Mouse (Mus musculus): ENCODE measurements around the gene Tgfb2.

The Tgfb2 gene

GRCm38 (mm10) chr1:186702391-186703255 is 3.2 kb downstream of the Tgfb2 start:
- no peak for DNase-seq (ENCODE audit: low spot score)

- no peak for DNase-seq (ENCODE audit: low spot score)
These were observed 4.4 kb downstream of the Tgfb2 start for GRCm38 (mm10) chr1:186701206-186701905.

GRCm38 (mm10) chr1:186700496-186700895 is 5.3 kb downstream of the Tgfb2 start:
- no peak for DNase-seq (ENCODE audit: low spot score)

- no peak for DNase-seq (ENCODE audit: low spot score)
These were observed 7.0 kb downstream of the Tgfb2 start for GRCm38 (mm10) chr1:186698583-186699338.

GRCm38 (mm10) chr1:186696231-186696630 is 9.6 kb downstream of the Tgfb2 start:
- no peak for DNase-seq (ENCODE audit: low spot score)

- no peak for DNase-seq (ENCODE audit: low spot score)
These were observed 10.4 kb downstream of the Tgfb2 start for GRCm38 (mm10) chr1:186695361-186695760.

GRCm38 (mm10) chr1:186692370-186692769 is 13.4 kb downstream of the Tgfb2 start:
- DNase-seq (ENCODE audit: low spot score): no peak

- no peak for DNase-seq (ENCODE audit: low spot score)
These were observed 14.1 kb downstream of the Tgfb2 start for GRCm38 (mm10) chr1:186691708-186692107.

GRCm38 (mm10) chr1:186684041-186684440 is 21.7 kb downstream of the Tgfb2 start:
- no peak for DNase-seq (ENCODE audit: low spot score)

- DNase-seq (ENCODE audit: low spot score): no peak
These were observed 23.2 kb downstream of the Tgfb2 start for GRCm38 (mm10) chr1:186682606-186683005.

GRCm38 (mm10) chr1:186677614-186678013 is 28.2 kb downstream of the Tgfb2 start:
- no peak for DNase-seq (ENCODE audit: low spot score)

- no peak for DNase-seq (ENCODE audit: low spot score)
These were observed 29.6 kb downstream of the Tgfb2 start for GRCm38 (mm10) chr1:186676199-186676598.

- no peak for DNase-seq (ENCODE audit: low spot score)
These were observed 30.5 kb downstream of the Tgfb2 start for GRCm38 (mm10) chr1:186675263-186675662.

- DNase-seq (ENCODE audit: low spot score): no peak
These were observed 31.2 kb downstream of the Tgfb2 start for GRCm38 (mm10) chr1:186674621-186675020.

GRCm38 (mm10) chr1:186673166-186673565 is 32.6 kb downstream of the Tgfb2 start:
- no peak for DNase-seq (ENCODE audit: low spot score)

- DNase-seq (ENCODE audit: low spot score): no peak
These were observed 42.4 kb downstream of the Tgfb2 start for GRCm38 (mm10) chr1:186663412-186663811.

- DNase-seq (ENCODE audit: low spot score): no peak
These were observed 42.8 kb downstream of the Tgfb2 start for GRCm38 (mm10) chr1:186662996-186663395.

GRCm38 (mm10) chr1:186661206-186661921 is 44.4 kb downstream of the Tgfb2 start:
- no peak for DNase-seq (ENCODE audit: low spot score)

- DNase-seq (ENCODE audit: low spot score): no peak
These were observed 47.0 kb downstream of the Tgfb2 start for GRCm38 (mm10) chr1:186658783-186659182.

GRCm38 (mm10) chr1:186657559-186658219 is 48.1 kb downstream of the Tgfb2 start:
- DNase-seq (ENCODE audit: low spot score): no peak

GRCm38 (mm10) chr1:186656732-186657329 is 49.0 kb downstream of the Tgfb2 start:
- DNase-seq (ENCODE audit: low spot score): no peak
